Mouse (Mus musculus) fibroblast of lung, adult 2 months (primary cell): ENCODE measurements around the gene Uqcrc2.

Experiments
- DNase-seq: peaks from one replicate; pipeline ENCODE4 v3.0.0-alpha.2; 2011; ENCODE audit warnings: low read depth

The Uqcrc2 gene

DNA sequence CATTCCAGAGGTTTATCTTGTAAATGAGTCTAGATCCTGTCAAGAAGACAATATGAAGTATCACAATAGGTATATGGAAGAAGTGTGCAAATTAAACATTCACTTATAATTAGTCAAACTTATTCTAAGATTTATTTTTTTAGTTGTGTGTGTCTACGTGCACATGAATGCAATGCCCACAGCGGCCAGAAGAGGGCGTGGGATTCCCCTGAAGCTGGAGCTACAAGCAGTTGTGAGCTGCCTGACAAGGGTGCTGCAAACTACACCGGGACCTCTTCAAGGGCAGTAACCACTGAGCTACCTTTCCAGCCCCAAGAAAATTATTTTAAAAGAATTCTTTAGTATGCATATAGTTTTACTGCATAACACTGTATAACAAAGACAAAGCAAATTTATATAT, 55.7 kb downstream of the Uqcrc2 start:
- DNase-seq = no peak

DNA sequence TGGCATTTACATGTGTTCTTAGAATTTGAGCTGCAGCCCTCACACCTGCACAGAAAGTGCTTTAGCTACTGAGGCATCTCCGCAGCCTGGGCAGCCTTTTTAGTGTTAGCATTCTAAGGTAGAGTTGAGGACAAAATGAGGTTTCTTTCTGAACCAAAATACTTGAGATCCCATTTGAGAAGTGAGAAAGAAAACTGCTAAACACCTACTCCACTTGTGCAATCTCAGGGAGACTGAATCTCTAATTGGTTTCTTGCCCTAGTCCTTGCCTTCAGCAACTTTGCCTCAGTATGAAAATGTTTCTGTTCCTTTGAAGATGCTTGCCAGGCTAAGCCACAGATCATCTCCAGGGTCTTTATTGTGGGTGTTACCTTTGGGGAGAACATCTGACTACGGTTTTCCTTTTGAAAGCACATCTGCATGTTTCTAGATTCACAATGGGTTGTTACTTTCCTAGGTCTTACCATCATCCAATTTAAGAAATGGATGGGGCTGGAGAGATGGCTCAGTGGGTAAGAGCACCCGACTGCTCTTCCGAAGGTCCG, 58.9 kb downstream of the Uqcrc2 start:
- DNase-seq = no peak

DNA sequence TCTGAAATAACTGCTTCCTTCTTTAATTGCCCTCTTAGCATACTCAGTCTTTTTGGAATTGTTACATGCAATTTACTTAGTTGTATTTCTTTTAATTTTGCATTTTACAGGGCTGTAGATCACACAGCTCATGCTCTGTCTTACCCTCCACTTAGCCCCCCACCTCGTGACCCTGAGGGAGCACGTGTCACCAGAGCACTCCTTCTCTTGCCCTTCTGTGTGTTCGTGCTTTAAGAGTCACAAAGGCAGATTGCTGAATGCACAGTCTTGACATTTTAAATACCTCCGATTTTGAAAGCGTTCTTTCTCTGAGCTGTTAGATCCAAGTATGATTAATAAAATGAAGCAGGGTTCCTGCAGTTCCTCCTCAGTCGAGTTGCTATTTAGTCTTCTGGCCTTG, 60.2 kb downstream of the Uqcrc2 start:
- DNase-seq = no peak

DNA sequence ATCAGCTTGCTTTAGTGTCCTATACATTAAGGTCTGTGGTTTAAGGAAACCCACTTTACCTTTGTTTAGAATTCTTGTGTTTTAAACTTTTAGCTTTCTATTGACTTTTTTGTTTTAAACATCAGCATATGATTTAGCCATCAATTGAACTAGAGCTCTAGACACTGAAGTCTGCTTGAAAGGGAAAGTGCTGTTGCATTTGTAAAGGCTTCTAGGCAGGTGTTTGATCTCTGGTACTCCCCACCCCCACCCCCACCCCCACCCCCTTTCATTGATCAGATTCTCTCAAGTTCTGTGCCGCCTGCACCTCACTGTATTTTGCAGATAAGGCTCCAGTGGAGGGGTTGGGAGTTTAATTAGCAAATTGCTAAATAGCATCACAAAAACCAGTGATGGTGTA, 60.7 kb downstream of the Uqcrc2 start:
- DNase-seq = no peak

DNA sequence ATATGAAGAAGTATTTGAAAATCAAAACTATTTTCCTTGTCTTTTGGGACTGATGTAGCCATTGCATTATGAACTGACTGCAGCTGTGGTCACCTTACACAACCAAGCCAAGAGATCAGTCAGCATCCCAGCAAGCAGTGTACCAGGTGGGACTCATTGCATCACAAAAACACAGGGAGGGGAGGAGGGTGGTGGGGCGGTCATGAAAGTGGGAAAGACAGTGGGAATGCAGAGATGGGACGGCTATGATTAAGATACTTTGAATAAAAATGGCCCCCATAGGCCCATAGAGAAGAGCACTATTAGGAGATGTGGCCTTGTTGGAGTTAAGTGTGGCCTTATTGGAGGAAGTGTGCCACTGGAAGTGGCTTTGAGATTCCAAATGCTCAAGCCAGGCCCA, 61.4 kb downstream of the Uqcrc2 start:
- DNase-seq = no peak

DNA sequence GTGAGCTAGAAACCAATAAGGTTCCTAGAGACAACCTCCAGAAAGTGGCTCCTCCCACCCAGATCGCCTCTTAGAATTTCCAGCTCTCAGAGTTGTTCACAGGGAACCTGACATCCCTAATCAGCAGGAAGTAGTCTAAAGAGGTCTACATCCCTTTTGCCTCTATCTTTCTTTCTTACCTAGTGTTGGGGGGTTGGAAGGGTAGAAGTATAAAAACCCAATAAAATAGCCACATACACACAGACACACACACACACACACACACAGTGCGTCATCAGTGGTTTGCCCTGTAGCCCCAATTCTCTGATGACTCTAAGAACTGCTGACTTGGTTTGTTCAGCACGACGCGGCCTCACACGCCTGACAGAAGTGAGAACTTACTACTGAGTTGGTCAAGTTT, 64.6 kb downstream of the Uqcrc2 start:
- DNase-seq = no peak

DNA sequence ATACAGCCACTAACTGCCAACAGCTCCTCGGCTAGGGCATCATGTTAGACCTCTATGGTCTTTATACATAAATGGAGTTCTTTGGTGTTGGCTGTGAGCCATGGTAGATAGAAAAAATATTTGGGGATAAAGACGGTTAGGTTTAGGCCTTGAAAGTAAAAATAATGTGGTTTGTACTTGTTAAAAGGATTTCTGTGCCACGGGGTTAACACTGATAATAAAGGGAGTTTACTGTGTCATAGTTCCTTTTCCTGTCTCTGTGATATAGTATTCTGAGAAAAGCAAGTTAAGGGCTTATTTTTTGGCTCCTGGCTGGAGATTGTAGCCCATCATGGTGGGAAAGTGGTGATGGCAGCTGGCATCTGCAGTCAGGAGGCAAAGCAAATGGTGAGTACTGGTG, 68.9 kb downstream of the Uqcrc2 start:
- no peak for DNase-seq
